Mouse (Mus musculus) kidney, adult 2 months (tissue): ENCODE measurements around the gene Chml.

ENCODE experiments used
- CTCF ChIP-seq: fragments of 200-500 bp; conservative IDR thresholded peaks from 2 replicates; pipeline ENCODE4 v1.5.1; 2011; ENCODE audit warnings: low read depth, mild to moderate bottlenecking, control low read depth, low read length, moderate library complexity, mixed read lengths; ENCODE audit not compliant: insufficient read depth, insufficient read length
- POLR2A ChIP-seq: fragments of 200-500 bp; IDR thresholded peaks from one replicate; pipeline ENCODE4 v1.6.1; 2011; ENCODE audit warnings: low read depth, low read length, control low read depth

DNA sequence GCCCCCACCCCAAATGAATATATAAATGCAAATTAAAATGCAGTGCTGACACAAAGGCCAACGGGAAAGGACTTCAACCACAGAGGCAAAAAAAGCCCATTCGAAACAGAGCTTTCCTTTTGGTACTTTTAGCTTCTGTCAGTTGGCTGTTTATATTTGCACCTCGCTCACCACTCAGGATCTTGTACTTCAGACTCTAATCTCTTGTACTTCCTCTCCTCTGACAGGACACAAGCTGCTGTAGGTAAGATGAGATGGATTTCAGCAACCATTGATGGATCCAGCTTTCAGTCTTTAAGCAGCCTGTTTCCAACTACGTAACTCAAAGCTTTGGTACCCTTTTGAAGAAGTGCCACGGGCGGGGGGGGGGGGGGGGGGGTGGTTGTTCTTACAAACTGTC, 11.7 kb downstream of the Chml start:
- no peak for TF ChIP-seq CTCF
- TF ChIP-seq POLR2A = no peak
